Mouse (Mus musculus): ENCODE data around the gene Rnf223. TPM values are rescaled to one million over a fixed set of nuclear protein-coding genes. Genes with fewer than 3 reads are reported as not detected.

Rnf223 gene
- 1 to 10 TPM in 2 of 4 experiments, under 1 TPM in 2; 0.49 to 2.0 (median 0.81) TPM for total RNA-seq (2022)

- DNase-seq (ENCODE audit: low spot score in 2 of 2), result no peak
Measured at GRCm38 (mm10) chr4:156130436-156130835, at the start of gene Rnf223. Gene Rnf223 (plus strand): TSS chr4:156130513.

GRCm38 (mm10) chr4:156082621-156083234, 47.6 kb upstream of the Rnf223 start:
- DNase-seq (ENCODE audit: low spot score in 2 of 2), result no peak

- DNase-seq (ENCODE audit: low spot score in 2 of 2), result no peak
Measured at GRCm38 (mm10) chr4:156083348-156083747, 47.0 kb upstream of the Rnf223 start.

- no peak for DNase-seq (ENCODE audit: low spot score in 2 of 2)
Measured at GRCm38 (mm10) chr4:156084096-156084879, 46.0 kb upstream of the Rnf223 start.

GRCm38 (mm10) chr4:156085256-156085655, 45.1 kb upstream of the Rnf223 start:
- DNase-seq (ENCODE audit: low spot score in 2 of 2), result no peak

- no peak for DNase-seq (ENCODE audit: low spot score in 2 of 2)
Measured at GRCm38 (mm10) chr4:156087398-156088087, 42.8 kb upstream of the Rnf223 start.

- no peak for DNase-seq (ENCODE audit: low spot score in 2 of 2)
Measured at GRCm38 (mm10) chr4:156091236-156091635, 39.1 kb upstream of the Rnf223 start.

GRCm38 (mm10) chr4:156092765-156093164, 37.5 kb upstream of the Rnf223 start:
- DNase-seq (ENCODE audit: low spot score in 2 of 2), result no peak

- DNase-seq (ENCODE audit: low spot score in 2 of 2), result no peak
Measured at GRCm38 (mm10) chr4:156093758-156094157, 36.6 kb upstream of the Rnf223 start.

GRCm38 (mm10) chr4:156096191-156096590, 34.1 kb upstream of the Rnf223 start:
- no peak for DNase-seq (ENCODE audit: low spot score in 2 of 2)

- DNase-seq (ENCODE audit: low spot score in 2 of 2), result no peak
Measured at GRCm38 (mm10) chr4:156097770-156098366, 32.4 kb upstream of the Rnf223 start.

GRCm38 (mm10) chr4:156099427-156099826, 30.9 kb upstream of the Rnf223 start:
- DNase-seq (ENCODE audit: low spot score in 2 of 2), result no peak

GRCm38 (mm10) chr4:156100501-156100900, 29.8 kb upstream of the Rnf223 start:
- DNase-seq (ENCODE audit: low spot score in 2 of 2), result no peak

GRCm38 (mm10) chr4:156101481-156101903, 28.8 kb upstream of the Rnf223 start:
- no peak for DNase-seq (ENCODE audit: low spot score in 2 of 2)

- DNase-seq (ENCODE audit: low spot score in 2 of 2), result no peak
Measured at GRCm38 (mm10) chr4:156103342-156103741, 27.0 kb upstream of the Rnf223 start.

GRCm38 (mm10) chr4:156108606-156109546, 21.4 kb upstream of the Rnf223 start:
- DNase-seq (ENCODE audit: low spot score in 2 of 2), result peak in 1 of 2 experiments; percentile 9

GRCm38 (mm10) chr4:156109570-156110331, 20.6 kb upstream of the Rnf223 start, which contains the start of gene 9430015G10Rik:
Gene 9430015G10Rik (plus strand): TSS chr4:156109982.
- peak; percentile 98 for DNase-seq (ENCODE audit: low spot score in 2 of 2)

GRCm38 (mm10) chr4:156124077-156124476, 6.2 kb upstream of the Rnf223 start:
- no peak for DNase-seq (ENCODE audit: low spot score in 2 of 2)

- no peak for DNase-seq (ENCODE audit: low spot score in 2 of 2)
Measured at GRCm38 (mm10) chr4:156125393-156125792, 4.9 kb upstream of the Rnf223 start.

GRCm38 (mm10) chr4:156126841-156127240, 3.5 kb upstream of the Rnf223 start:
- no peak for DNase-seq (ENCODE audit: low spot score in 2 of 2)

Data from layer of hippocampus, adult 8-10 months (tissue).